Mouse (Mus musculus) forebrain, embryonic 14.5 days (tissue): ENCODE results near the gene Tsc22d3. TPM values are rescaled to one million over a fixed set of nuclear protein-coding genes. Genes with fewer than 3 reads are reported as not detected.
A peak's percentile ranks its signal among the peaks of the same experiment; 100 is the strongest.
"Not testable (repeated sequence)": the region's sequence is repeated elsewhere in the genome, so short reads cannot be mapped to it uniquely, and the experiment has no call there.

Experiments used
- ATAC-seq: fragments of 200-750 bp; cut with Nextera tagmentation; 2 replicates; pipeline ENCODE4 v1.8.0; 2017; ENCODE audit warnings: mild to moderate bottlenecking, moderate library complexity
- DNase-seq: peaks from one replicate; pipeline ENCODE4 v3.0.0-alpha.2; 2015; ENCODE audit warnings: low spot score
- H3K27ac ChIP-seq: fragments of 300-500 bp; sonication (generic); 2 replicates; pipeline ENCODE4 v1.5.1; 2014; ENCODE audit warnings: low read depth, mild to moderate bottlenecking, control low read depth, low read length, moderate library complexity
- H3K27me3 ChIP-seq: fragments of 300-500 bp; sonication (generic); replicated peaks from 2 replicates; pipeline ENCODE4 v1.6.1; 2014; ENCODE audit warnings: low read length, control low read depth, mixed read lengths; ENCODE audit not compliant: control insufficient read depth, insufficient read depth
- H3K36me3 ChIP-seq: fragments of 300-500 bp; sonication (generic); 2 replicates; pipeline ENCODE4 v1.6.1; 2014; ENCODE audit warnings: low read length, control low read depth; ENCODE audit not compliant: control insufficient read depth, insufficient read depth
- H3K4me1 ChIP-seq: fragments of 300-500 bp; sonication (generic); 2 replicates; pipeline ENCODE4 v1.6.1; 2014; ENCODE audit warnings: antibody characterized with exemption, low read length, control low read depth; ENCODE audit not compliant: control insufficient read depth, insufficient read depth
- H3K4me2 ChIP-seq: fragments of 300-500 bp; sonication (generic); 2 replicates; pipeline ENCODE4 v1.6.1; 2014; ENCODE audit warnings: mild to moderate bottlenecking, control low read depth, low read length
- H3K4me3 ChIP-seq: fragments of 300-500 bp; sonication (generic); 2 replicates; pipeline ENCODE4 v1.5.1; 2014; ENCODE audit warnings: low read depth, low read length, control low read depth
- H3K9ac ChIP-seq: fragments of 300-500 bp; sonication (generic); 2 replicates; pipeline ENCODE4 v1.6.1; 2014; ENCODE audit warnings: mild to moderate bottlenecking, low read length, control low read depth, moderate library complexity
- H3K9me3 ChIP-seq: fragments of 300-500 bp; sonication (generic); replicated peaks from 2 replicates; pipeline ENCODE4 v1.6.1; 2016; ENCODE audit warnings: low read length, control low read depth, mixed read lengths; ENCODE audit not compliant: control insufficient read depth
- WGBS: fragments of 180-500 bp; shearing (Covaris S2); extraction: QIAGEN DNeasy Blood & Tissue Kit; methylation state at CpG from one replicate; pipeline ENCODE4 v1.1.7; 2014; 5-methylcytosine and 5-hydroxymethylcytosine counted together
- polyA plus RNA-seq: library from polyadenylated mRNA; unstranded; fragments of >200 nt; fragmentation: Nextera tagmentation; extraction: Ambion mirVana; gene quantifications from 2 replicates; pipeline ENCODE4 v1.2.1, GENCODE M21; 2014

Gene Tsc22d3
- polyA plus RNA-seq, 1 experiment from 2014 or later, result 103 TPM

DNA sequence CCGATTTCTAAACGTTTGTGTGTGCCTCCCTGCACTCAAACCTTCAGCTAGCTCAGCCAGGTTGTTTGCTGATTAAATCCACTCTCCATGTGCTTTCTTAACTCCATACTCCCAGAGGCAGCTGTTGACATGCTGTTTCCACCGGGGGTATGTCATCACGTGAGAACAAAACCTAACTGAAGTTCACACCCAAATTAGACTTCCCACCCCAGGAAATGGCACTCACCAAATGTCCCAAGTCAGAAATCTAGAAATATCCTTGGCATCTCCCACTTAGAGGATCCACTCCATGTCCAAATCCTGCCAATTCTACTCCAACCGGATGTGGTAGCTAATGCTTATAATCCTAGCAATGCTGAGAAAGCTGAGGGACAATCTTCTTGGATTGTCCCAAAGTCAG, 100.2 kb downstream of the Tsc22d3 start:
- Histone ChIP-seq H3K27ac (no peak overlapping the region), H3K36me3 (no peaks in the 10 kb centered on the region), H3K9ac (no peak overlapping the region), H3K27me3 (no peaks in the 10 kb centered on the region), H3K4me1 (no peaks in the 10 kb centered on the region), H3K4me3 (no peak overlapping the region), H3K9me3 (no peaks in the 10 kb centered on the region), H3K4me2 (no peak overlapping the region)
- no peak for DNase-seq
- ATAC-seq, result no peak
- WGBS, result 83% methylated on average over 5 of the region's 5 CpGs

DNA sequence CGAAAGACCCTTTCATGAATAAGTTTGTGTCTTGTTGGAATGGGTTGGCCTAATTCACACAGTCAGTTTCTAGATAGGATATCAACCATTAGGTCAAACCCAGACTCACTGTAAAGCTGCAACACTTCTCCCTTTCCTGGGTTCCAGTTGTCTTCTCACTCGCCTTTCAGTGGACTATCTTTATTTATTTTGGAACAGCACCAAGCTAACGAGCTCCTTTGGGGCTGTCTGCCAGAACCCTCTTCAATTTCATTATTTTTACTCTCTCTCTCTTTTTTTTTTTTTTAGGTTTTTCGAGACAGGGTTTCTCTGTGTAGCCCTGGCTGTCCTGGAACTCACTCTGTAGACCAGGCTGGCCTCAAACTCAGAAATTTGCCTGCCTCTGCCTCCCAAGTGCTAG, 102.0 kb downstream of the Tsc22d3 start:
- not testable (repeated sequence) for H3K27me3 ChIP-seq, DNase-seq, ATAC-seq, H3K9ac ChIP-seq, H3K36me3 ChIP-seq, H3K9me3 ChIP-seq, H3K4me1 ChIP-seq, H3K4me3 ChIP-seq, H3K4me2 ChIP-seq, H3K27ac ChIP-seq
- 57% methylated on average over 4 of the region's 4 CpGs for WGBS

DNA sequence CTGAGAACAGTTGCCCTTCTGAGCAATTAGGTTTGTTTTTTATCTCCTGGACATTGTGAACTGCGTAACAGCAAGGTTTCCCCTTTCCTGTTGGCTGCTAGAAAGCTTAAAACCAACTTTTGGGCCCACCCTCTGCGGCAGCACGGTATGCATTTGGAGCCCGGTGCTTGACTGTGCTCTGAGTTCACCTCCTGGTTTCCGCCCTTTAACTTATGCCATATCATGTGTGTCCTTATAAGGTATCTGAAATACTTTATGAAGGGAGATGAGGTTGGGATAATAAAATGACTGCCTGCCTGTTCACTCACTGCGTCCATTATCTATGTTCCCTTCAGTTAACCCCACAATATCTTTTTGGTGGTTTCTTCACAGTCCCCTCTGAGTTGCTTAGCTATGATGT, 106.3 kb downstream of the Tsc22d3 start:
- Histone ChIP-seq H3K27me3 (no peaks in the 10 kb centered on the region), H3K9me3 (no peaks in the 10 kb centered on the region), H3K27ac (no peak overlapping the region), H3K9ac (no peak overlapping the region), H3K4me2 (no peak overlapping the region), H3K4me3 (no peak overlapping the region), H3K4me1 (no peaks in the 10 kb centered on the region), H3K36me3 (no peaks in the 10 kb centered on the region)
- WGBS, result 94% methylated on average over 6 of the region's 6 CpGs
- ATAC-seq, result no peak
- no peak for DNase-seq

DNA sequence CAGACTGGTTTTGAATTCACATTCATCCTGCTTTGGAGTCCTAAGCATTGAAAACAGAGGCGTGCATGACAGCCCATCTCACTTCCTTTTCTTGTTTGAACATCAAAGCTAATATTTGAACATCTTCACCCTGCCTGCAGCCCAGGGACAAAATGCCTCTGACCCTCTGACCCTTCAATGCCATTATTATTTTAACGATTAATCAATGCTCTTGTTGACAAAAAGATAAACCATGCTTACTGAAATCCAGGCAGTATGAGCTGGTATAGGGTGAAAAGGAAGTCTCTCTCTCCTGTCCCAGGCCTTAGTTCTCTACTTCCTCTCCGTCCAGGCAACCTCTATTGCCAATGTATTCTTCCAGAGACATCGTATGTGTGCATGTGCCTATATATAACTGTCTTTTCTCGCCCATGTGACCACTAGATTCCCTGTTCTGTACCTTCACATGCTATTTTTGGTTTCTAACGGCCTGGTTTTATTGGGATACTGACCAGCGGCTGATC, 106.9 kb downstream of the Tsc22d3 start:
- no peak for DNase-seq
- no peaks in the 10 kb centered on the region for H3K4me1 ChIP-seq
- H3K9ac ChIP-seq, result no peak overlapping the region
- H3K4me3 ChIP-seq, result no peak overlapping the region
- H3K27ac ChIP-seq, result no peak overlapping the region
- ATAC-seq, result no peak
- no peaks in the 10 kb centered on the region for H3K27me3 ChIP-seq
- no peak overlapping the region for H3K4me2 ChIP-seq
- WGBS, result 71% methylated on average over 7 of the region's 7 CpGs
- no peaks in the 10 kb centered on the region for H3K9me3 ChIP-seq
- H3K36me3 ChIP-seq, result no peaks in the 10 kb centered on the region

DNA sequence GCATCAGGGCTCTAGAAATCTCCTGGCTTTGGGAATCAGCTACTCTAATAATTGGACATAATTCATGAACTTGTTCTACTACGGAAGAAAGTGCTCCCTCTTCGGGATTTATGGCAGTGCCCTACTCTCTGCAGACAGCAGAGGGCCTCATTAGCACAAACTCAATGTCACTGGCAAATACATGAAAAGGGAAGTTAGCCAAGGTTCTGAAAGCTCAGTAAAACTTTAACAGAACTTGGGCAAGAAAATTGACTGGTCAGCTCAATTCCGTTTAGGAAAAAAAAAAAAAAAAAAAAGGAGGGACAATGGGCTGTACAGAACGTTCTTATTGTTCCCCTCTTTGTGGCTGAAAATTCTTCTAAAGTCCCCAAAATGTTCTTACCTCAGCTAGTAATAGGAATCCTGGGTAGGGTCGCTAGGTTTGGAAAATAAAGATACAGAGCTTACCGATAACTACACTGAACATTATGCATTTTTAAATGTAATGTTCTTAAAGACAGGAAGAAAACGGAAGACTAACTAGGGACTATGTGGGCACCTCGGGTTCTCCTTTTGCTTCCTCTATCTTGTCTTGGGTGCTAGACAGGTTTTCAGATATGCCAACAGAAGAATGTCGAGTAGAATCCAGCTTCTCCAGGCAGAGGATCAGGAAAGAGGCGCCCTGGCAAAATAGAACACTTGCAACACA, 108.4 kb downstream of the Tsc22d3 start:
- Histone ChIP-seq H3K27ac (no peak overlapping the region), H3K36me3 (no peaks in the 10 kb centered on the region), H3K4me1 (no peaks in the 10 kb centered on the region), H3K27me3 (no peaks in the 10 kb centered on the region), H3K9me3 (no peaks in the 10 kb centered on the region), H3K4me2 (no peak overlapping the region), H3K9ac (no peak overlapping the region), H3K4me3 (no peak overlapping the region)
- DNase-seq, result peak; percentile 63
- 60% methylated on average over 10 of the region's 10 CpGs for WGBS
- ATAC-seq, result no peak

DNA sequence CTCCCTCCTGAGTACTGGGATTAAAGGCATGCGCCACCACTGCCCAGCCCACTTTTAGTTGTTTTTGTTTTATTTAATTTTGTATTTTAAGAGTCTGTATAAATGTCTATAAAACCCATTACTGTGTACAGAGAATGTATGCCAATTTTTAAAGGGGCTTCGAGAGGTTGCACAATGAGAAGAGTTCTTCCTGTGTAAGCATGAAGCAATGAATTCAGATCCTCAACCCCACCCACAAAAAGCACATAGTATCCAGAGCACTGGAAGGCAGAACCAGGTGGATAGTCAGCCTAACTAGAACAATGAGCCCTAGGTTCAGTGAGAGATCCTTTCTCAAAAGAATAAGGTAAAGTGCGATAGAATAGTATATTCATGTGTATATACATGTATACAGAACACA, 110.3 kb downstream of the Tsc22d3 start:
- ATAC-seq, result no peak
- Histone ChIP-seq H3K4me1 (no peaks in the 10 kb centered on the region), H3K27me3 (no peaks in the 10 kb centered on the region), H3K4me3 (no peak overlapping the region), H3K9me3 (no peaks in the 10 kb centered on the region), H3K27ac (no peak overlapping the region), H3K9ac (no peak overlapping the region), H3K36me3 (no peaks in the 10 kb centered on the region), H3K4me2 (no peak overlapping the region)
- WGBS, result 83% methylated on average over 3 of the region's 3 CpGs
- no peak for DNase-seq

Other genes starting within 250 kb of the Tsc22d3 start
- gene Prps1, start 144.0 kb downstream of the Tsc22d3 start, polyA plus RNA-seq, result 84.8 and 87.1 TPM in 2 replicates
- 2.4 and 3.7 TPM in 2 replicates for gene Mid2, start 63.9 kb upstream of the Tsc22d3 start, polyA plus RNA-seq
- gene Tex13b, start 212.8 kb upstream of the Tsc22d3 start, polyA plus RNA-seq, result not detected in 2 replicates